19 mouse cellular contexts compared by ENCODE assay signal in genomic region chr15:102572081-102572480, GRCm38 (mm10). TPM values are rescaled to one million over a fixed set of nuclear protein-coding genes. Genes with fewer than 3 reads are reported as not detected.
A peak's percentile ranks its signal among the peaks of the same experiment; 100 is the strongest.
DNase-seq lines count a peak whose midpoint lies in the region; ATAC-seq and TF ChIP-seq lines count a peak whose summit lies in the region.
"Had no signal": no experiment of that assay in that cellular context is flagged by ENCODE, and none has a peak within 500 bp of the region (broad histone marks: within the 10 kb centered on the region; RNA-seq: fewer than 3 reads in every experiment).

No protein-coding gene starts in this region.

- H3K27ac ChIP-seq in heart, embryonic 15.5 days: 0 out of 2 replicates have a peak overlapping the region, but pooled peaks have one; percentile 9
- no peak overlapping the region for H3K27ac ChIP-seq in heart, embryonic 11.5 days (ENCODE audit: low read depth, low read length)
- peak overlapping the region; percentile 57 for H3K27ac ChIP-seq in embryonic fibroblast, embryonic 13.5 days (ENCODE audit: insufficient read depth, low read length)
- H3K27ac ChIP-seq: embryonic facial prominence, embryonic 12.5 days; macrophage had no signal

- 73% methylated on average over 3 of the region's 3 CpGs for WGBS in heart, embryonic 15.5 days
- 69% methylated on average over 3 of the region's 3 CpGs for WGBS in heart, embryonic 11.5 days (ENCODE audit: insufficient replicate concordance)

- no peaks in the 10 kb centered on the region for H3K9me3 ChIP-seq in heart, embryonic 15.5 days (replicated peaks)
- no peaks in the 10 kb centered on the region for H3K9me3 ChIP-seq in heart, embryonic 11.5 days (replicated peaks; ENCODE audit: control insufficient read depth, low read length)
- H3K9me3 ChIP-seq: embryonic facial prominence, embryonic 12.5 days had no signal

- H3K4me1 ChIP-seq in heart, embryonic 15.5 days (replicated peaks): no peaks in the 10 kb centered on the region
- no peaks in the 10 kb centered on the region for H3K4me1 ChIP-seq in heart, embryonic 11.5 days (ENCODE audit: control insufficient read depth, insufficient read depth, low read length)
- H3K4me1 ChIP-seq in embryonic fibroblast, embryonic 13.5 days (ENCODE audit: control insufficient read depth, insufficient read depth, low read length): peaks cover 4% of the 10 kb centered on the region
- H3K4me1 ChIP-seq: embryonic facial prominence, embryonic 12.5 days had no signal

- H3K36me3 ChIP-seq in heart, embryonic 15.5 days: no peaks in the 10 kb centered on the region; the same call in 1 of the 2 replicates
- no peaks in the 10 kb centered on the region; the same call in 1 of the 2 replicates for H3K36me3 ChIP-seq in heart, embryonic 11.5 days (ENCODE audit: control insufficient read depth, insufficient read depth, low read length)
- H3K36me3 ChIP-seq: embryonic facial prominence, embryonic 12.5 days had no signal

- H3K9ac ChIP-seq in heart, embryonic 15.5 days: no peak overlapping the region
- no peak overlapping the region for H3K9ac ChIP-seq in heart, embryonic 11.5 days (ENCODE audit: low read depth, low read length)
- H3K9ac ChIP-seq: embryonic facial prominence, embryonic 12.5 days had no signal

- ATAC-seq in heart, embryonic 15.5 days (replicated peaks; ENCODE audit: insufficient number of reproducible peaks, insufficient read depth, low FRiP score, low read depth): no peak
- no peak for ATAC-seq in heart, embryonic 11.5 days (replicated peaks; ENCODE audit: insufficient number of reproducible peaks, low FRiP score, low TSS enrichment)
- ATAC-seq: hindbrain, embryonic 16.5 days had no signal

- DNase-seq in right cerebral cortex, adult 2 months (ENCODE audit: low spot score in 2 of 2): peak; percentile 16 to 23
- DNase-seq in right cerebral cortex, postnatal 14 days: no peak
- DNase-seq in frontal cortex, postnatal 14 days (ENCODE audit: low spot score in 2 of 2): no peak
- no peak for DNase-seq in heart, adult 11 months
- DNase-seq: cerebellum, postnatal 36 days; heart, adult 18-20 months; heart, postnatal 14 days; kidney, adult 9 months; midbrain, embryonic 14.5 days had no signal

- H3K4me3 ChIP-seq in heart, embryonic 15.5 days: no peak overlapping the region
- no peak overlapping the region for H3K4me3 ChIP-seq in heart, embryonic 11.5 days (ENCODE audit: low read depth, low read length)
- no peak overlapping the region for H3K4me3 ChIP-seq in embryonic fibroblast, embryonic 13.5 days (ENCODE audit: insufficient read depth, low read length)
- H3K4me3 ChIP-seq: embryonic facial prominence, embryonic 12.5 days had no signal

- TF ChIP-seq CTCF in embryonic fibroblast, embryonic 13.5 days (IDR thresholded peaks at IDR 0.05; ENCODE audit: borderline replicate concordance, insufficient read depth, low read length): no peak

- no peaks in the 10 kb centered on the region for H3K27me3 ChIP-seq in heart, embryonic 15.5 days
- no peaks in the 10 kb centered on the region for H3K27me3 ChIP-seq in heart, embryonic 11.5 days (ENCODE audit: control insufficient read depth, insufficient read depth, low read length)
- H3K27me3 ChIP-seq: embryonic facial prominence, embryonic 12.5 days had no signal

- no peak for TF ChIP-seq POLR2A in embryonic fibroblast, embryonic 13.5 days (IDR thresholded peaks at IDR 0.05; ENCODE audit: low read depth, low read length)

- H3K4me2 ChIP-seq in heart, embryonic 15.5 days: no peak overlapping the region
- no peak overlapping the region for H3K4me2 ChIP-seq in heart, embryonic 11.5 days
- H3K4me2 ChIP-seq: embryonic facial prominence, embryonic 12.5 days; liver, embryonic 11.5 days had no signal

RNA-seq across cellular contexts. Expression of gene Npff, which starts 47.3 kb away (rescaled TPM):
- 2.3 and 2.4 TPM in 2 replicates for polyA plus RNA-seq in heart, embryonic 15.5 days (2015; fragmentation: Nextera tagmentation; extraction: Ambion mirVana)
- polyA plus RNA-seq in heart, embryonic 11.5 days (2014; fragmentation: Nextera tagmentation; extraction: Ambion mirVana): 0.68 and 1.2 TPM in 2 replicates
- 1.2 and 1.4 TPM in 2 replicates for polyA plus RNA-seq in embryonic fibroblast, embryonic 13.5 days (2011; ENCODE audit: insufficient read length, low read depth, missing spikeins)

RNA-seq across cellular contexts. Expression of gene Gm28047, which starts 52.8 kb away (rescaled TPM):
- 0.24 TPM in 1 of 2 replicates, not detected in the other for polyA plus RNA-seq in heart, embryonic 15.5 days (2015; fragmentation: Nextera tagmentation; extraction: Ambion mirVana)
- not detected in 2 replicates for polyA plus RNA-seq in heart, embryonic 11.5 days (2014; fragmentation: Nextera tagmentation; extraction: Ambion mirVana)
- 2.0 TPM in 1 of 2 replicates, not detected in the other for polyA plus RNA-seq in embryonic fibroblast, embryonic 13.5 days (2011; ENCODE audit: insufficient read length, low read depth, missing spikeins)
- polyA plus RNA-seq: embryonic facial prominence, embryonic 12.5 days; frontal cortex, adult 2 months; hindbrain, embryonic 16.5 days; liver, embryonic 11.5 days; midbrain, embryonic 14.5 days; neural tube, embryonic 11.5 days; spleen, adult 2 months had no signal

RNA-seq across cellular contexts. Expression of gene Atf7, which starts 53.2 kb away (rescaled TPM):
- polyA plus RNA-seq in heart, embryonic 15.5 days (2015; fragmentation: Nextera tagmentation; extraction: Ambion mirVana): 26.7 and 32.7 TPM in 2 replicates
- 18.8 and 22.1 TPM in 2 replicates for polyA plus RNA-seq in heart, embryonic 11.5 days (2014; fragmentation: Nextera tagmentation; extraction: Ambion mirVana)
- 64.8 and 68.7 TPM in 2 replicates for polyA plus RNA-seq in embryonic fibroblast, embryonic 13.5 days (2011; ENCODE audit: insufficient read length, low read depth, missing spikeins)

RNA-seq across cellular contexts. Expression of gene Tarbp2, which starts 54.1 kb away (rescaled TPM):
- polyA plus RNA-seq in heart, embryonic 15.5 days (2015; fragmentation: Nextera tagmentation; extraction: Ambion mirVana): 78.3 and 87.9 TPM in 2 replicates
- 97.7 and 108 TPM in 2 replicates for polyA plus RNA-seq in heart, embryonic 11.5 days (2014; fragmentation: Nextera tagmentation; extraction: Ambion mirVana)
- polyA plus RNA-seq in embryonic fibroblast, embryonic 13.5 days (2011; ENCODE audit: insufficient read length, low read depth, missing spikeins): 39.5 and 44.5 TPM in 2 replicates

RNA-seq across cellular contexts. Expression of gene Map3k12, which starts 55.2 kb away (rescaled TPM):
- polyA plus RNA-seq in heart, embryonic 15.5 days (2015; fragmentation: Nextera tagmentation; extraction: Ambion mirVana): 9.8 and 13.1 TPM in 2 replicates
- 10.0 and 10.9 TPM in 2 replicates for polyA plus RNA-seq in heart, embryonic 11.5 days (2014; fragmentation: Nextera tagmentation; extraction: Ambion mirVana)
- 19.1 and 20.9 TPM in 2 replicates for polyA plus RNA-seq in embryonic fibroblast, embryonic 13.5 days (2011; ENCODE audit: insufficient read length, low read depth, missing spikeins)

Comparison
In these comparisons a context has a peak if more than half of its experiments do, and no peak if none do; other contexts are left out.
1. DNase-seq: peak in right cerebral cortex, adult 2 months (2 of 2); none in right cerebral cortex, postnatal 14 days (single experiment), frontal cortex, postnatal 14 days (0 of 2) and heart, adult 11 months (single experiment).